In the genomic region with DNA sequence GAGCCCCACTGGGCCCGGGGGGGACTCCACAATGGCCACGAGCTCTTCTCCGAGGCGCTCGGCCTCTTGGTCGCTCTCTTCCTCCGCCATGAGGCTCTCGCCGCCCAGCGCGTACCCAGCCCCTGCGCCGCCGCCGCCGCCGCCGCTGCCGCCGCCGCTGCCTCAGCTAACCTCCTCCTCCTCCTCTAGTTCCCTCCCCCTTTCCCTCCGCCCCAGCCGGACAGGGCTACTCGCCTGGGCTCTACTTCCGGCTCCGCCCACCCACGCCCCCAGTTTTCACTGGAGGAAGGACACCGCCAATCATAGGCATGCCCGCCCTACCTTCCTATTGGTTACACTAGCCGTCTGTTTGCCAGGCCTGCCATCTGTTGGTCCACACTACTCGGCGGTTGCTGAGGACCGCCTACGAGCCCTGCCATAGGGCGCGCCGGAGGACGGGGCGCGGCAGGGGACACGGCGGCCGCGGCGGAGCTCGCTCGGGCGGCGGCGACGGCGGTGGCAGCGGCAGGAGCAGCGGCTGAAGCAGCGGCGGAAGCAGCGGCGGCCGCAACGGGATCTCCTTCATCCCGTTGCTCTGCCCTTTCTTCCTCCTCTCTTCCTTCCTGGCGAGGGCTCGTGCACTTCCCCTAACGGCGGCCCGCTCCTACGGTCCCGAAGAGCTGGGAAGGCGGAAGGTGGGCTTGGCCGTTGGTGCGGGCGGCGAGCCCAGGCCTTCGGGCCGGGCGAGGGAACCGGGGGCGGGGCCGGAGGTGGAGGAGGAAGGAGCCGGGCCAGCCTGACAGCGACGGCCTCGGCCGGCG, we compare ENCODE assay signal across 7 mouse cellular contexts. TPM values are rescaled to one million over a fixed set of nuclear protein-coding genes. Genes with fewer than 3 reads are reported as not detected.
DNase-seq lines count a peak whose midpoint lies in the region; ATAC-seq lines count a peak whose summit lies in the region.

A gene (minus strand): TSS at position 90 of the 800 bp plus-strand sequence.
A gene (plus strand): TSS at position 434 of the 800 bp plus-strand sequence.

- peak; percentile 100 for DNase-seq in adrenal gland, postnatal 14 days
- DNase-seq in embryonic facial prominence, embryonic 11.5 days (ENCODE audit: low spot score): peak; percentile 99
- DNase-seq in kidney, adult 11 months: peak; percentile 100
- DNase-seq in limb, embryonic 10.5 days (ENCODE audit: low spot score): peak; percentile 100
- DNase-seq in spleen, adult 12 weeks (ENCODE audit: low spot score): peak; percentile 100

- H3K4me2 ChIP-seq in embryonic facial prominence, embryonic 11.5 days (ENCODE audit: low read depth, low read length): peak within 1 kb of the TSS; percentile 78
- peak within 1 kb of the TSS; percentile 95 for H3K4me2 ChIP-seq in midbrain, embryonic 13.5 days (replicated peaks)

- H3K27ac ChIP-seq in embryonic facial prominence, embryonic 11.5 days (replicated peaks; ENCODE audit: low read depth, low read length): peak within 1 kb of the TSS; percentile 93
- peak within 1 kb of the TSS; percentile 97 for H3K27ac ChIP-seq in limb, embryonic 10.5 days
- H3K27ac ChIP-seq in midbrain, embryonic 13.5 days: peak within 1 kb of the TSS; percentile 97

- ATAC-seq in embryonic facial prominence, embryonic 11.5 days (replicated peaks; ENCODE audit: insufficient number of reproducible peaks, low FRiP score, low TSS enrichment, low read depth): peak; percentile 100
- peak; percentile 89 for ATAC-seq in granulocyte monocyte progenitor cell, adult 5-6 weeks (replicated peaks; ENCODE audit: poor library complexity, severe bottlenecking)
- peak; percentile 100 for ATAC-seq in midbrain, embryonic 13.5 days

- H3K4me1 ChIP-seq in embryonic facial prominence, embryonic 11.5 days (ENCODE audit: control insufficient read depth, insufficient read depth, low read length): no peaks in the 10 kb centered on the region
- H3K4me1 ChIP-seq in limb, embryonic 10.5 days: peaks cover 20% of the 10 kb centered on the region
- H3K4me1 ChIP-seq in midbrain, embryonic 13.5 days (replicated peaks): peaks cover 36% of the 10 kb centered on the region

- H3K9ac ChIP-seq in embryonic facial prominence, embryonic 11.5 days (replicated peaks; ENCODE audit: low read length): peak within 1 kb of the TSS; percentile 95
- H3K9ac ChIP-seq in midbrain, embryonic 13.5 days (replicated peaks): peak within 1 kb of the TSS; percentile 91

- H3K9me3 ChIP-seq in embryonic facial prominence, embryonic 11.5 days (replicated peaks; ENCODE audit: control insufficient read depth, low read length): no peaks in the 10 kb centered on the region
- no peaks in the 10 kb centered on the region for H3K9me3 ChIP-seq in limb, embryonic 10.5 days (replicated peaks)
- H3K9me3 ChIP-seq in midbrain, embryonic 13.5 days: no peaks in the 10 kb centered on the region

- peak within 1 kb of the TSS; percentile 93 for H3K4me3 ChIP-seq in embryonic facial prominence, embryonic 11.5 days (ENCODE audit: low read depth, low read length)
- H3K4me3 ChIP-seq in limb, embryonic 10.5 days: peak within 1 kb of the TSS; percentile 96
- H3K4me3 ChIP-seq in midbrain, embryonic 13.5 days (replicated peaks): peak within 1 kb of the TSS; percentile 98

- peaks cover 8% of the 10 kb centered on the region for H3K36me3 ChIP-seq in embryonic facial prominence, embryonic 11.5 days (replicated peaks; ENCODE audit: control insufficient read depth, insufficient read depth, low read depth, low read length)
- H3K36me3 ChIP-seq in limb, embryonic 10.5 days: peaks cover 34% of the 10 kb centered on the region
- peaks cover 16% of the 10 kb centered on the region for H3K36me3 ChIP-seq in midbrain, embryonic 13.5 days

- WGBS in embryonic facial prominence, embryonic 11.5 days: under 1% methylated on average over 65 of the region's 85 CpGs
- under 1% methylated on average over 85 of the region's 85 CpGs for WGBS in limb, embryonic 10.5 days
- WGBS in midbrain, embryonic 13.5 days: under 1% methylated on average over 76 of the region's 85 CpGs

- H3K27me3 ChIP-seq in embryonic facial prominence, embryonic 11.5 days (ENCODE audit: control insufficient read depth, insufficient read depth, low read length): no peaks in the 10 kb centered on the region
- H3K27me3 ChIP-seq in limb, embryonic 10.5 days (ENCODE audit: low read depth, poor library complexity, severe bottlenecking): no peaks in the 10 kb centered on the region
- H3K27me3 ChIP-seq in midbrain, embryonic 13.5 days: no peaks in the 10 kb centered on the region

RNA-seq across cellular contexts. Expression of the first gene that starts in this region (rescaled TPM):
- 19.3 and 20.3 TPM in 2 replicates for total RNA-seq in adrenal gland, postnatal 14 days (2021)
- 8.2 and 9.6 TPM in 2 replicates for polyA plus RNA-seq in embryonic facial prominence, embryonic 11.5 days (2014; fragmentation: Nextera tagmentation; extraction: Ambion mirVana)
- total RNA-seq in granulocyte monocyte progenitor cell, adult 5-6 weeks (2014; fragmentation: Nextera tagmentation): 11.4 and 13.0 TPM in 2 replicates
- total RNA-seq in granulocyte monocyte progenitor cell, adult 5-6 weeks (2017): 14.8 and 16.6 TPM in 2 replicates
- 5.3 and 5.8 TPM in 2 replicates for polyA plus RNA-seq in limb, embryonic 10.5 days (2016; fragmentation: Nextera tagmentation; extraction: Ambion mirVana)
- 6.2 and 6.8 TPM in 2 replicates for polyA plus RNA-seq in midbrain, embryonic 13.5 days (2015; fragmentation: Nextera tagmentation; extraction: Ambion mirVana)

RNA-seq across cellular contexts. Expression of the second gene that starts in this region (rescaled TPM):
- total RNA-seq in adrenal gland, postnatal 14 days (2021): 126 and 131 TPM in 2 replicates
- 125 and 145 TPM in 2 replicates for polyA plus RNA-seq in embryonic facial prominence, embryonic 11.5 days (2014; fragmentation: Nextera tagmentation; extraction: Ambion mirVana)
- 92.2 and 92.9 TPM in 2 replicates for total RNA-seq in granulocyte monocyte progenitor cell, adult 5-6 weeks (2014; fragmentation: Nextera tagmentation)
- total RNA-seq in granulocyte monocyte progenitor cell, adult 5-6 weeks (2017): 80.2 and 99.7 TPM in 2 replicates
- polyA plus RNA-seq in limb, embryonic 10.5 days (2016; fragmentation: Nextera tagmentation; extraction: Ambion mirVana): 72.9 and 92.0 TPM in 2 replicates
- polyA plus RNA-seq in midbrain, embryonic 13.5 days (2015; fragmentation: Nextera tagmentation; extraction: Ambion mirVana): 78.9 and 84.5 TPM in 2 replicates

Comparison
In these comparisons a context has a peak if more than half of its experiments do, and no peak if none do; other contexts are left out.
1. Peak in every context shown above with its lines: DNase-seq, ATAC-seq, H3K4me3 ChIP-seq and H3K27ac ChIP-seq.